Mouse (Mus musculus) cerebellum, adult 2 months (tissue): ENCODE measurements at regions not wholly inside any gene's neighbourhood (a gene's known extent, or its start where the extent isn't known, plus 50 kb on each side); places are given as distances from the start of the nearest gene placed in this dataset.

Experiments
- CTCF ChIP-seq: fragments of 200-500 bp; IDR thresholded peaks from 2 replicates; pipeline ENCODE4 v1.5.1; 2011; ENCODE audit warnings: low read depth, mild to moderate bottlenecking, control low read depth, low read length, moderate library complexity, borderline replicate concordance; ENCODE audit not compliant: insufficient read depth
- POLR2A ChIP-seq: fragments of 200-500 bp; IDR thresholded peaks from 2 replicates; pipeline ENCODE4 v1.6.1; 2011; ENCODE audit warnings: low read length, control low read depth, borderline replicate concordance; ENCODE audit not compliant: insufficient read depth

- TF ChIP-seq CTCF (no peak), POLR2A (no peak)
Observed at GRCm38 (mm10) chrX:166980504-166980903, 228.6 kb downstream of the Tmsb4x start.
